Mouse (Mus musculus) T-helper 17 cell (primary cell): Measurements from ENCODE around the gene Fam3b.

Experiments
- in situ Hi-C, 2 experiments: fragments of 300-600 bp; cut with MboI, MseI; formaldehyde crosslinking; loops; 1 replicate in 1 of 2; 2 replicates in 1 of 2; pipeline ENCODE4 v1.15.1; 2025; ENCODE audit warnings: high pct_unique_total_duplicates in 2 of 2

Fam3b gene

DNA sequence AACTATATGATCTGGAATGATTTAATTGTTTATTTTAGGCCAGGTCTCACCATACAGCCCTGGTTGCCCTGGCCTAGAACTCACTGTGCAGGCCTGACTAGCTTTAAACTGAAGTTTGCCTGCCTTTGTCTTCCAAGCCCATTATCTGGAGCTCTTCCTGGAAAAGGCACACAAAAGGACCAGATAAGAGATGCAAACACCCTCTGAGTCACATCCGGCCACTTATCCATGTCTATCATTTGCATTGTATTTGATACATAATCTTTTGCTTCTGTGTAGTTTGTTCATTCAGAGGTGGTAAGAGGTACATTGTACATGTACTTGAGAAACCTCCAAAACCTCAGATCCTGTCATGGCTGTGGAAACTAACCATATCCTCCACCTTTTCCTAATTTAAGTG is 91.0 kb downstream of the Fam3b start:
- in situ Hi-C loops = no loop called here

DNA sequence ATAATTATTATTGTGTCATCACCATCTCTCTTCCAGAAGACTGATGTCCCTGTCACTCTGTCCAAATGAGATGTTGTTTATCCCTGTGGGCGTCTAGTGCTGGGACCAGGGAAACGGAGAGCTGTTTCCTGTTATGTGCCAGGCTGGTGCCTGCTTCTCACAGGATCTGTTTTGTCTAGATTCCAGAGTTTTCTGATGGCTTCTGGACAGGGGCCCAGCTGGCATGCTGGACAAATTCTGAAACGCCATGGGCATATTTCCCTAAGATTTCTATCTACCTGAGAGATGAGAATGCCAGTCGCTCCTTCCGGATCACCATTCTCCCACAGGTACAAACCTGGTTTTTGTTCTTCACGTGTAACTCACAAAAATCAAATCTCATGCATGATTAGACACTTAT is 92.9 kb downstream of the Fam3b start:
- in situ Hi-C loops = no loop called here
